Mouse (Mus musculus) lung, postnatal 14 days (tissue): ENCODE data around the gene Npas1.

ENCODE experiments used
- DNase-seq: peaks from one replicate; pipeline ENCODE4 v3.0.0; 2021

The Npas1 gene

GRCm38 (mm10) chr7:16468115-16468514 lies 9.4 kb downstream of the Npas1 start:
- DNase-seq, result no peak

GRCm38 (mm10) chr7:16466565-16466964 lies 11.0 kb downstream of the Npas1 start:
- no peak for DNase-seq

- no peak for DNase-seq
These were observed 12.0 kb downstream of the Npas1 start for GRCm38 (mm10) chr7:16465568-16465967.

GRCm38 (mm10) chr7:16465160-16465559 lies 12.4 kb downstream of the Npas1 start:
- DNase-seq, result peak; percentile 83

GRCm38 (mm10) chr7:16463214-16463613 lies 14.3 kb downstream of the Npas1 start:
- DNase-seq, result peak; percentile 90

GRCm38 (mm10) chr7:16461705-16462104 lies 15.8 kb downstream of the Npas1 start:
- DNase-seq, result no peak

- no peak for DNase-seq
These were observed 16.4 kb downstream of the Npas1 start for GRCm38 (mm10) chr7:16461151-16461550.

GRCm38 (mm10) chr7:16460566-16460965 lies 17.0 kb downstream of the Npas1 start:
- no peak for DNase-seq

GRCm38 (mm10) chr7:16456289-16456688 lies 21.2 kb downstream of the Npas1 start:
- DNase-seq, result no peak

- DNase-seq, result no peak
These were observed 22.5 kb downstream of the Npas1 start for GRCm38 (mm10) chr7:16455016-16455415.

GRCm38 (mm10) chr7:16453118-16453711 lies 24.3 kb downstream of the Npas1 start:
- DNase-seq, result peak; percentile 33

- peak; percentile 87 for DNase-seq
These were observed 24.9 kb downstream of the Npas1 start, which contains the start of gene Tmem160 for GRCm38 (mm10) chr7:16452587-16453073. Gene Tmem160 (plus strand): TSS chr7:16452779.

GRCm38 (mm10) chr7:16451656-16452055 lies 25.9 kb downstream of the Npas1 start:
- no peak for DNase-seq

- no peak for DNase-seq
These were observed 36.3 kb downstream of the Npas1 start for GRCm38 (mm10) chr7:16441241-16441640.

GRCm38 (mm10) chr7:16435088-16435487 lies 42.4 kb downstream of the Npas1 start:
- no peak for DNase-seq

GRCm38 (mm10) chr7:16433352-16433971 lies 44.1 kb downstream of the Npas1 start:
- no peak for DNase-seq

GRCm38 (mm10) chr7:16426129-16426729 lies 51.3 kb downstream of the Npas1 start:
- peak; percentile 92 for DNase-seq

GRCm38 (mm10) chr7:16425721-16426120 lies 51.8 kb downstream of the Npas1 start:
- no peak for DNase-seq

- DNase-seq, result no peak
These were observed 53.8 kb downstream of the Npas1 start for GRCm38 (mm10) chr7:16423731-16424130.

GRCm38 (mm10) chr7:16422222-16422856 lies 55.2 kb downstream of the Npas1 start:
- no peak for DNase-seq

GRCm38 (mm10) chr7:16420493-16421118 lies 56.9 kb downstream of the Npas1 start:
- no peak for DNase-seq

GRCm38 (mm10) chr7:16418713-16419112 lies 58.8 kb downstream of the Npas1 start:
- no peak for DNase-seq

GRCm38 (mm10) chr7:16417141-16417771 lies 60.3 kb downstream of the Npas1 start:
- peak; percentile 58 for DNase-seq
